Mouse (Mus musculus) liver, embryonic 14.5 days (tissue): Measurements from ENCODE around the gene Hmgb1. TPM values are rescaled to one million over a fixed set of nuclear protein-coding genes. Genes with fewer than 3 reads are reported as not detected.

ENCODE experiments used
- ATAC-seq: fragments of 200-750 bp; cut with Nextera tagmentation; 2 replicates; pipeline ENCODE4 v1.8.0; 2017; ENCODE audit warnings: moderate number of reproducible peaks, mild to moderate bottlenecking, moderate library complexity; ENCODE audit not compliant: insufficient read depth
- DNase-seq, 3 experiments: peaks; one replicate each; pipeline ENCODE4 v3.0.0-alpha.2; 2012 to 2013; ENCODE audit warnings: low read depth in 3 of 3, low spot score in 3 of 3
- H3K27ac ChIP-seq: fragments of 300-500 bp; sonication (generic); 2 replicates; pipeline ENCODE4 v1.5.1; 2014; ENCODE audit warnings: moderate library complexity, mild to moderate bottlenecking, control low read depth, inconsistent platforms
- H3K27me3 ChIP-seq: fragments of 300-500 bp; sonication (generic); 2 replicates; pipeline ENCODE4 v1.6.1; 2014; ENCODE audit warnings: mild to moderate bottlenecking, low read length, moderate library complexity; ENCODE audit not compliant: control insufficient read depth, insufficient read depth
- H3K36me3 ChIP-seq: fragments of 300-500 bp; sonication (generic); replicated peaks from 2 replicates; pipeline ENCODE4 v1.6.1; 2014; ENCODE audit warnings: low read depth; ENCODE audit not compliant: control insufficient read depth, insufficient read depth
- H3K4me1 ChIP-seq, 2 experiments: fragments of 200-500 bp in 1 of 2; fragments of 300-500 bp in 1 of 2; sonication (generic) in 1 of 2; replicated peaks; 2 replicates each; pipeline ENCODE4 v1.6.1; 2012 to 2014; ENCODE audit warnings: antibody characterized with exemption in 1 of 2, inconsistent platforms in 1 of 2, low read length in 1 of 2; ENCODE audit not compliant: control insufficient read depth in 2 of 2, insufficient read depth in 2 of 2
- H3K4me2 ChIP-seq: fragments of 300-500 bp; sonication (generic); 2 replicates; pipeline ENCODE4 v1.6.1; 2014; ENCODE audit warnings: low read depth, mild to moderate bottlenecking, control low read depth, moderate library complexity
- H3K4me3 ChIP-seq, 2 experiments: fragments of 200-500 bp in 1 of 2; fragments of 300-500 bp in 1 of 2; sonication (generic) in 1 of 2; 2 replicates each; pipeline ENCODE4 v1.5.1; 2012 to 2014; ENCODE audit warnings: low read depth in 2 of 2, low read length in 2 of 2, mild to moderate bottlenecking in 2 of 2, control low read depth in 1 of 2, inconsistent platforms in 1 of 2, moderate library complexity in 1 of 2; ENCODE audit not compliant: insufficient read depth in 1 of 2
- H3K9ac ChIP-seq: fragments of 300-500 bp; sonication (generic); replicated peaks from 2 replicates; pipeline ENCODE4 v1.6.1; 2014; ENCODE audit warnings: mild to moderate bottlenecking, control low read depth, moderate library complexity
- H3K9me3 ChIP-seq: fragments of 300-500 bp; sonication (generic); 2 replicates; pipeline ENCODE4 v1.6.1; 2016; ENCODE audit warnings: low read length, mixed read lengths; ENCODE audit not compliant: control insufficient read depth
- CTCF ChIP-seq: IDR thresholded peaks from 2 replicates; pipeline ENCODE4 v1.5.1; 2016; ENCODE audit warnings: antibody characterized with exemption, low read depth, control low read depth
- EP300 ChIP-seq: IDR thresholded peaks from 2 replicates; pipeline ENCODE4 v1.6.1; 2016; ENCODE audit warnings: antibody characterized with exemption, low read depth
- WGBS: fragments of 180-500 bp; shearing (Covaris S2); extraction: QIAGEN DNeasy Blood & Tissue Kit; methylation state at CpG from one replicate; pipeline ENCODE4 v1.1.7; 2014; ENCODE audit not compliant: insufficient replicate concordance; 5-methylcytosine and 5-hydroxymethylcytosine counted together
- polyA plus RNA-seq, 2 experiments: library from polyadenylated mRNA; depleted of rRNA in 1 of 2; stranded (reverse) in 1 of 2; unstranded in 1 of 2; fragments of >200 nt; fragmentation: Nextera tagmentation in 1 of 2; extraction: Ambion mirVana in 1 of 2; gene quantifications; 2 replicates each; pipeline versions ENCODE4 v1.2.1 to v1.2.3; 2012 to 2014

Gene Hmgb1
- polyA plus RNA-seq, 2 experiments = 176 to 555 TPM

- no peaks in the 10 kb centered on the region for H3K9me3 ChIP-seq
- no peak for TF ChIP-seq CTCF
- WGBS = 54% methylated on average over 10 of the region's 10 CpGs
- H3K9ac ChIP-seq = no peak overlapping the region
- ATAC-seq = no peak
- H3K4me2 ChIP-seq = no peak overlapping the region
- no peak overlapping the region for H3K27ac ChIP-seq
- H3K4me3 ChIP-seq = no peak overlapping the region
- no peak for DNase-seq
- H3K27me3 ChIP-seq = no peaks in the 10 kb centered on the region
- no peaks in the 10 kb centered on the region for H3K36me3 ChIP-seq
- H3K4me1 ChIP-seq = peaks cover 0 to 3% of the 10 kb centered on the region in 2 experiments; a peak in 1 of 4 replicates
These were observed 12.0 kb downstream of the Hmgb1 start for GRCm38 (mm10) chr5:149172246-149172645.

- Histone ChIP-seq H3K9ac (no peak overlapping the region), H3K9me3 (no peaks in the 10 kb centered on the region), H3K4me1 (peaks cover 0 to 3% of the 10 kb centered on the region in 2 experiments; a peak in 1 of 4 replicates), H3K4me3 (no peak overlapping the region), H3K27me3 (no peaks in the 10 kb centered on the region), H3K27ac (no peak overlapping the region), H3K36me3 (no peaks in the 10 kb centered on the region), H3K4me2 (no peak overlapping the region)
- no peak for DNase-seq
- WGBS = 56% methylated on average over 8 of the region's 8 CpGs
- no peak for TF ChIP-seq CTCF
- TF ChIP-seq EP300 = no peak
- ATAC-seq = no peak
These were observed 13.3 kb downstream of the Hmgb1 start for GRCm38 (mm10) chr5:149170841-149171588.

- H3K4me1 ChIP-seq = peaks cover 0 to 3% of the 10 kb centered on the region in 2 experiments; a peak in 1 of 4 replicates
- H3K9me3 ChIP-seq = no peaks in the 10 kb centered on the region
- H3K36me3 ChIP-seq = no peaks in the 10 kb centered on the region
- WGBS = 77% methylated on average over 9 of the region's 9 CpGs
- no peak for TF ChIP-seq CTCF
- TF ChIP-seq EP300 = no peak
- H3K9ac ChIP-seq = no peak overlapping the region
- no peak overlapping the region for H3K4me2 ChIP-seq
- H3K27ac ChIP-seq = no peak overlapping the region
- DNase-seq (no peak), ATAC-seq (no peak)
- H3K4me3 ChIP-seq = no peak overlapping the region
- H3K27me3 ChIP-seq = no peaks in the 10 kb centered on the region
These were observed 15.5 kb downstream of the Hmgb1 start for GRCm38 (mm10) chr5:149168816-149169215.

- 54% methylated on average over 2 of the region's 2 CpGs for WGBS
- Histone ChIP-seq H3K27me3 (no peaks in the 10 kb centered on the region), H3K4me1 (peaks cover 0 to 3% of the 10 kb centered on the region in 2 experiments; a peak in 1 of 4 replicates), H3K4me2 (no peak overlapping the region), H3K27ac (no peak overlapping the region), H3K36me3 (no peaks in the 10 kb centered on the region), H3K4me3 (no peak overlapping the region), H3K9me3 (no peaks in the 10 kb centered on the region), H3K9ac (no peak overlapping the region)
- DNase-seq (no peak), ATAC-seq (no peak)
- TF ChIP-seq CTCF = no peak
- no peak for TF ChIP-seq EP300
These were observed 16.2 kb downstream of the Hmgb1 start for GRCm38 (mm10) chr5:149168051-149168450.

- H3K36me3 ChIP-seq = no peaks in the 10 kb centered on the region
- H3K27me3 ChIP-seq = no peaks in the 10 kb centered on the region
- peaks cover 0 to 3% of the 10 kb centered on the region in 2 experiments; a peak in 1 of 4 replicates for H3K4me1 ChIP-seq
- H3K27ac ChIP-seq = no peak overlapping the region
- DNase-seq (no peak), ATAC-seq (no peak)
- no peak overlapping the region for H3K4me2 ChIP-seq
- no peak overlapping the region for H3K9ac ChIP-seq
- no peak overlapping the region for H3K4me3 ChIP-seq
- no peak for TF ChIP-seq CTCF
- TF ChIP-seq EP300 = no peak
- WGBS = 83% methylated on average over 10 of the region's 10 CpGs
- H3K9me3 ChIP-seq = no peaks in the 10 kb centered on the region
These were observed 18.3 kb downstream of the Hmgb1 start for GRCm38 (mm10) chr5:149166011-149166410.
